Mouse (Mus musculus) heart, adult 2 months (tissue): ENCODE measurements around the gene Pla2r1. TPM values are rescaled to one million over a fixed set of nuclear protein-coding genes. Genes with fewer than 3 reads are reported as not detected.

Experiments used
- DNase-seq, 2 experiments: peaks; one replicate each; pipeline ENCODE4 v3.0.0; 2021
- H3K27ac ChIP-seq: fragments of 200-600 bp; 2 replicates; pipeline ENCODE4 v1.8.1; 2022
- H3K27me3 ChIP-seq: fragments of 200-500 bp; 2 replicates; pipeline ENCODE4 v1.6.1; 2012; ENCODE audit warnings: mild to moderate bottlenecking, low read length, inconsistent platforms, mixed read lengths; ENCODE audit not compliant: control insufficient read depth, insufficient read depth
- H3K36me3 ChIP-seq: fragments of 200-500 bp; 2 replicates; pipeline ENCODE4 v1.6.1; 2012; ENCODE audit warnings: low read length, inconsistent platforms; ENCODE audit not compliant: control insufficient read depth, insufficient read depth
- H3K4me1 ChIP-seq: fragments of 200-500 bp; 2 replicates; pipeline ENCODE4 v1.6.1; 2011; ENCODE audit warnings: low read length; ENCODE audit not compliant: control insufficient read depth, insufficient read depth
- H3K4me3 ChIP-seq: fragments of 200-600 bp; 2 replicates; pipeline ENCODE4 v1.8.1; 2022
- H3K79me2 ChIP-seq: fragments of 200-500 bp; replicated peaks from 2 replicates; pipeline ENCODE4 v1.6.1; 2012; ENCODE audit warnings: mild to moderate bottlenecking, inconsistent platforms, low read length, moderate library complexity, mixed read lengths; ENCODE audit not compliant: control insufficient read depth, insufficient read depth
- H3K9ac ChIP-seq: fragments of 200-500 bp; 2 replicates; pipeline ENCODE4 v1.6.1; 2012; ENCODE audit warnings: low read depth, mild to moderate bottlenecking, control low read depth, inconsistent platforms, low read length, mixed read lengths
- CTCF ChIP-seq: fragments of 200-600 bp; IDR thresholded peaks from 2 replicates; pipeline ENCODE4 v1.8.1; 2022; ENCODE audit warnings: antibody characterized with exemption, mild to moderate bottlenecking, moderate library complexity
- EP300 ChIP-seq: fragments of 200-500 bp; IDR thresholded peaks from 2 replicates; pipeline ENCODE4 v1.6.1; 2011; ENCODE audit warnings: low read depth, low read length, control low read depth; ENCODE audit not compliant: insufficient read depth
- POLR2A ChIP-seq: fragments of 200-500 bp; IDR thresholded peaks from 2 replicates; pipeline ENCODE4 v1.6.1; 2011; ENCODE audit warnings: mild to moderate bottlenecking, low read depth, low read length, control low read depth; ENCODE audit not compliant: insufficient read depth
- WGBS: fragments of 180-500 bp; shearing (Covaris S2); methylation state at CpG from one replicate; pipeline ENCODE4 v1.1.7; 2018; 5-methylcytosine and 5-hydroxymethylcytosine counted together
- intact Hi-C: fragments of 180-260 bp; cut with DNase I; formaldehyde crosslinking; loops from one replicate; pipeline ENCODE4 v1.15.1; 2025
- polyA plus RNA-seq: library from polyadenylated mRNA; depleted of rRNA; stranded (reverse); fragments of >200 nt; gene quantifications from 2 replicates; pipeline ENCODE4 v1.2.3, GENCODE M21; 2012
- total RNA-seq, 2 experiments: library from RNA; stranded (reverse); gene quantifications; 2 replicates each; pipeline ENCODE4 v1.2.3; 2021

Pla2r1 gene
- total and polyA plus RNA-seq, 3 experiments, result 1.4 to 1.9 (median 1.7) TPM

GRCm38 (mm10) chr2:60393786-60394185 is 159.3 kb downstream of the Pla2r1 start:
- Histone ChIP-seq H3K9ac (no peak overlapping the region), H3K36me3 (no peaks in the 10 kb centered on the region), H3K27me3 (no peaks in the 10 kb centered on the region), H3K4me3 (no peak overlapping the region), H3K4me1 (no peaks in the 10 kb centered on the region), H3K79me2 (no peaks in the 10 kb centered on the region), H3K27ac (no peak overlapping the region)
- no peak for TF ChIP-seq CTCF
- TF ChIP-seq EP300, result no peak
- TF ChIP-seq POLR2A, result no peak
- intact Hi-C loops, result no loop called here
- no peak for DNase-seq
- WGBS, result 50% methylated on average over 6 of the region's 6 CpGs

GRCm38 (mm10) chr2:60392286-60392685 is 160.8 kb downstream of the Pla2r1 start:
- no peaks in the 10 kb centered on the region for H3K4me1 ChIP-seq
- DNase-seq, result no peak
- no peak for TF ChIP-seq EP300
- no peak for TF ChIP-seq CTCF
- TF ChIP-seq POLR2A, result no peak
- H3K79me2 ChIP-seq, result no peaks in the 10 kb centered on the region
- no peaks in the 10 kb centered on the region for H3K27me3 ChIP-seq
- H3K9ac ChIP-seq, result no peak overlapping the region
- H3K4me3 ChIP-seq, result no peak overlapping the region
- intact Hi-C loops, result no loop called here
- H3K36me3 ChIP-seq, result no peaks in the 10 kb centered on the region
- no peak overlapping the region for H3K27ac ChIP-seq
- 76% methylated on average over 4 of the region's 4 CpGs for WGBS

DNA sequence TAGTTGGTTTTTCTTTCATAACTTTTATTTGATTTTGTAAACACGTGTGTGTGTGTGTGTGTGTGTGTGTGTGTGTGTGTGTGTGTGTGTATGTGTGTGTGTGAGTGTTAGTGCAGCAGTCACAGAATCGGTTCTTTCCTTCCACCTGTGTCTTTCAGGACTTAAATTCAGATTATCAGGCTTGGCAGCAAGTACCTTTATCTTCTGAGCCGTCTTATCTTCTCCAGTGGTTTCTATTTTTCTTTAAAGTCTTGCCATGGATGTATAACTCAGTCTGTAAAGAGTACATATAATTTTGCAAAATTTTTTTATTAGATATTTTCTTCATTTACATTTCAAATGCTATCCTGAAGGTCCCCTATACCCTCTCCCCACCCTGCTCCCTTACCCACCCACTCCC is 165.7 kb downstream of the Pla2r1 start:
- Histone ChIP-seq H3K27me3 (no peaks in the 10 kb centered on the region), H3K36me3 (no peaks in the 10 kb centered on the region), H3K79me2 (no peaks in the 10 kb centered on the region), H3K4me1 (no peaks in the 10 kb centered on the region; the same call in 1 of the 2 replicates), H3K27ac (no peak overlapping the region), H3K4me3 (no peak overlapping the region), H3K9ac (no peak overlapping the region)
- 54% methylated on average over 3 of the region's 3 CpGs for WGBS
- TF ChIP-seq EP300 (no peak), CTCF (no peak), POLR2A (no peak)
- intact Hi-C loops, result no loop called here
- no peak for DNase-seq

GRCm38 (mm10) chr2:60386835-60387234 is 166.3 kb downstream of the Pla2r1 start:
- Histone ChIP-seq H3K79me2 (no peaks in the 10 kb centered on the region), H3K9ac (no peak overlapping the region), H3K36me3 (no peaks in the 10 kb centered on the region), H3K4me3 (no peak overlapping the region), H3K27ac (no peak overlapping the region), H3K27me3 (no peaks in the 10 kb centered on the region), H3K4me1 (no peaks in the 10 kb centered on the region; the same call in 1 of the 2 replicates)
- intact Hi-C loops, result no loop called here
- DNase-seq, result no peak
- no peak for TF ChIP-seq CTCF
- TF ChIP-seq POLR2A, result no peak
- no peak for TF ChIP-seq EP300
- WGBS, result 75% methylated on average over 2 of the region's 2 CpGs

- H3K4me3 ChIP-seq, result no peak overlapping the region
- no peaks in the 10 kb centered on the region for H3K27me3 ChIP-seq
- H3K36me3 ChIP-seq, result no peaks in the 10 kb centered on the region
- DNase-seq, result peak; percentile 52 to 70
- TF ChIP-seq POLR2A (no peak), CTCF (no peak), EP300 (no peak)
- no peaks in the 10 kb centered on the region; the same call in 1 of the 2 replicates for H3K4me1 ChIP-seq
- intact Hi-C loops, result no loop called here
- H3K27ac ChIP-seq, result no peak overlapping the region
- H3K79me2 ChIP-seq, result no peaks in the 10 kb centered on the region
- H3K9ac ChIP-seq, result no peak overlapping the region
These were observed 168.4 kb downstream of the Pla2r1 start for GRCm38 (mm10) chr2:60384763-60385085.

DNA sequence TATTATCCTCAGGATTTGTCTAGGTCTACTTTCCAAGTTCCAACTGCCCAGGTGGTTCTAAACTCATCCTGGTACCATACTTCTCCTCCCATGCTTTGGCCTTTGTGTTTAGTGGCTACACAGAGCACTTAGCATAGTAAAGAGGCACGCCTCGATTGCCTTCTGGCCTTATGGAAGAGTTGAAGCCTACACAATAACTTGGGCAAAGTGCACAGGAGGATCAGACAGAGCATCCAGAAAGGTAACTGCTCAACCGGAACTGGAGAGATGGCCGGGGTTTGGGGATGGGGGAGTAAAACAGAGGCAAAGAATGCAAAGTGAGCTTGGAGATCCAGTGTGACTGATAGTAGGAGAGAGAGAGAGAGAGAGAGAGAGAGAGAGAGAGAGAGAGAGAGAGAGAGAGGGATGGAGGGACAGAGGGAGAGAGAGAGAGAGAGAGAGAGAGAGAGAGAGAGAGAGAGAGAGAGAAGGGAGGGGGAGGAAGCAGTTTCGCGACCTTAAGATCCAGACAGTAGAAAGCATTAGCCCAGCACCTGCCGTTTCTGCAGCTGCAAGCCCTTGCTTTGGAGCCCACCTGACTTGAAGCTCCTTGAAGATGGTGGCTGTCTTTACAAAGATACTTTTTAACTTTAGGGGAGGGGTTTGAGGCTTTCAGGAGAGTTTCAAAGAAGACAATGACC is 168.9 kb downstream of the Pla2r1 start:
- H3K27me3 ChIP-seq, result no peaks in the 10 kb centered on the region
- H3K79me2 ChIP-seq, result no peaks in the 10 kb centered on the region
- H3K9ac ChIP-seq, result no peak overlapping the region
- WGBS, result 63% methylated on average over 7 of the region's 7 CpGs
- no peak overlapping the region for H3K27ac ChIP-seq
- H3K4me3 ChIP-seq, result no peak overlapping the region
- intact Hi-C loops, result no loop called here
- TF ChIP-seq POLR2A (no peak), EP300 (no peak)
- H3K36me3 ChIP-seq, result no peaks in the 10 kb centered on the region
- no peaks in the 10 kb centered on the region; the same call in 1 of the 2 replicates for H3K4me1 ChIP-seq
- no peak for DNase-seq
